ENCODE assay signal across 15 mouse cellular contexts in the genomic region with DNA sequence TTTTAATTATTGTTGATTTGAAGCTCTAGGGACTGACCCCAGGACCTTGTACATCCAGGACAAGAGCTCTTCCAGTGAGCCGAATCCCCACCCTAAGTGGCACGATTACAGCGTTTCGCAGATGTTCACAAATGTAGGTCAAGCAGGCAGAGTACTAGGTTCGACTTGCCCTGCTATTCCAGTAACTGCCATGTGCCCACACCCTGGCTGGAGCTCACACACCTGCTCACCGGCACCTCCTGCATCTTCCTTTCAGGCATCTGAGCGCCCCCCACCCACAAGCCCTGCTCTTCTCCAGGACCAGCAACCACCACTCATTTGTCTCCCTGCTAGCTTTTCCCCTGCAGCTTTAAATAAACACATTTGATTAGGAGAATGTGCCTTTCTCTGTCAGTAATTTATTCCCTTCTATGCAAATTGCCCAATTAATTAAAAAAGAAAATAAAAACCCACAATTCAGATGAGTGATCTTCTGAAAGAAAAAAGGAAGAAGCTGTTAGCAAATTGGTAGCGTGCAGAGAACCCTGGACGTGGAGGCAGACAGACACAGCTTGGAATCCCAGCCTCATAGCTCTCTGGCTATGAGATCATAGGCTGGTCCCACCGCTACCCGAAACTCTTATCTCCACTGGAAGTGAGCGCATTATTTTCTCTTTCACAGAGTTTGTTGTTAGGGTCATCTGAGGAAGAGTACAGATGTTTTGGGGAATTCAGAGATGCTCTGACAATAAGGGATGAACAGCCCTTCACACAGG.
A peak's percentile ranks its signal among the peaks of the same experiment; 100 is the strongest.
DNase-seq lines count a peak whose midpoint lies in the region; ATAC-seq lines count a peak whose summit lies in the region.
"Had no signal": no experiment of that assay in that cellular context is flagged by ENCODE, and none has a peak within 500 bp of the region (broad histone marks: within the 10 kb centered on the region; RNA-seq: fewer than 3 reads in every experiment).

No protein-coding gene starts in this region.

- intact Hi-C loops in heart, postnatal 14 days (cut with DNase I) = no loop called here

- no peak for ATAC-seq in heart, embryonic 11.5 days (replicated peaks; ENCODE audit: insufficient number of reproducible peaks, low FRiP score, low TSS enrichment)
- ATAC-seq in midbrain, embryonic 11.5 days (ENCODE audit: low FRiP score) = no peak
- no peak for ATAC-seq in neural tube, embryonic 14.5 days (ENCODE audit: low read depth)
- no peak for ATAC-seq in megakaryocyte progenitor cell, adult 5-6 weeks (replicated peaks; ENCODE audit: poor library complexity)
- ATAC-seq: intestine, postnatal 0 days had no signal

- H3K9ac ChIP-seq in heart, embryonic 11.5 days (ENCODE audit: low read depth, low read length) = no peak overlapping the region
- no peak overlapping the region for H3K9ac ChIP-seq in midbrain, embryonic 11.5 days (ENCODE audit: low read length)
- H3K9ac ChIP-seq in neural tube, embryonic 14.5 days (replicated peaks; ENCODE audit: low read depth, low read length) = no peak overlapping the region
- H3K9ac ChIP-seq: heart, embryonic 15.5 days had no signal

- no peak overlapping the region for H3K27ac ChIP-seq in heart, embryonic 11.5 days (ENCODE audit: low read depth, low read length)
- H3K27ac ChIP-seq in midbrain, embryonic 11.5 days (ENCODE audit: low read depth, low read length) = no peak overlapping the region
- H3K27ac ChIP-seq in midbrain, embryonic 10.5 days (replicated peaks) = no peak overlapping the region
- H3K27ac ChIP-seq in neural tube, embryonic 14.5 days (ENCODE audit: low read depth, low read length) = peak overlapping the region; percentile 48; the same call in 1 of the 2 replicates
- H3K27ac ChIP-seq: heart, embryonic 15.5 days had no signal

- no peaks in the 10 kb centered on the region for H3K9me3 ChIP-seq in heart, embryonic 11.5 days (replicated peaks; ENCODE audit: control insufficient read depth, low read length)
- no peaks in the 10 kb centered on the region for H3K9me3 ChIP-seq in midbrain, embryonic 11.5 days (ENCODE audit: control insufficient read depth, low read length)
- H3K9me3 ChIP-seq in midbrain, embryonic 10.5 days (replicated peaks) = no peaks in the 10 kb centered on the region
- H3K9me3 ChIP-seq in neural tube, embryonic 14.5 days (ENCODE audit: control insufficient read depth, low read length) = no peaks in the 10 kb centered on the region
- H3K9me3 ChIP-seq: heart, embryonic 15.5 days had no signal

- no peaks in the 10 kb centered on the region for H3K27me3 ChIP-seq in heart, embryonic 11.5 days (ENCODE audit: control insufficient read depth, insufficient read depth, low read length)
- no peaks in the 10 kb centered on the region for H3K27me3 ChIP-seq in midbrain, embryonic 11.5 days (ENCODE audit: control insufficient read depth, insufficient read depth, low read length)
- no peaks in the 10 kb centered on the region for H3K27me3 ChIP-seq in midbrain, embryonic 10.5 days (ENCODE audit: low read depth, poor library complexity, severe bottlenecking)
- no peaks in the 10 kb centered on the region for H3K27me3 ChIP-seq in neural tube, embryonic 14.5 days (ENCODE audit: control insufficient read depth, insufficient read depth, low read length)
- H3K27me3 ChIP-seq: heart, embryonic 15.5 days had no signal

- H3K4me2 ChIP-seq in heart, embryonic 11.5 days = peak overlapping the region; percentile 37
- H3K4me2 ChIP-seq in midbrain, embryonic 11.5 days = no peak overlapping the region
- H3K4me2 ChIP-seq in neural tube, embryonic 14.5 days (ENCODE audit: low read depth, low read length) = no peak overlapping the region
- H3K4me2 ChIP-seq: heart, embryonic 15.5 days had no signal

- 52% methylated on average over 12 of the region's 12 CpGs for WGBS in heart, embryonic 11.5 days (ENCODE audit: insufficient replicate concordance)
- 80% methylated on average over 12 of the region's 12 CpGs for WGBS in midbrain, embryonic 11.5 days
- WGBS in midbrain, embryonic 10.5 days = 80% methylated on average over 12 of the region's 12 CpGs
- WGBS in neural tube, embryonic 14.5 days = 64% methylated on average over 12 of the region's 12 CpGs

- H3K4me3 ChIP-seq in heart, embryonic 11.5 days (ENCODE audit: low read depth, low read length) = no peak overlapping the region
- H3K4me3 ChIP-seq in midbrain, embryonic 11.5 days (ENCODE audit: low read depth, low read length) = no peak overlapping the region
- H3K4me3 ChIP-seq in midbrain, embryonic 10.5 days = no peak overlapping the region
- H3K4me3 ChIP-seq in neural tube, embryonic 14.5 days (ENCODE audit: low read depth, low read length) = no peak overlapping the region
- H3K4me3 ChIP-seq: heart, embryonic 15.5 days had no signal

- no peak for DNase-seq in heart, postnatal 14 days
- peak; percentile 69 for DNase-seq in midbrain, embryonic 11.5 days (ENCODE audit: low spot score, missing footprints)
- no peak for DNase-seq in midbrain, embryonic 10.5 days (ENCODE audit: low spot score)
- DNase-seq in thymus, postnatal 4 days = peak; percentile 70
- no peak for DNase-seq in layer of hippocampus, adult 9-11 months
- DNase-seq: adrenal gland, adult 8-10 months; cerebellum, adult 9-10 months; kidney, postnatal 25 days; layer of hippocampus, postnatal 36 days; right cerebral cortex, postnatal 25 days had no signal

- H3K36me3 ChIP-seq in heart, embryonic 11.5 days (ENCODE audit: control insufficient read depth, insufficient read depth, low read length) = no peaks in the 10 kb centered on the region
- H3K36me3 ChIP-seq in midbrain, embryonic 11.5 days (ENCODE audit: control insufficient read depth, insufficient read depth, low read length) = no peaks in the 10 kb centered on the region
- H3K36me3 ChIP-seq in midbrain, embryonic 10.5 days = no peaks in the 10 kb centered on the region
- H3K36me3 ChIP-seq in neural tube, embryonic 14.5 days (ENCODE audit: control insufficient read depth, insufficient read depth, low read length) = no peaks in the 10 kb centered on the region
- H3K36me3 ChIP-seq: heart, embryonic 15.5 days had no signal

- H3K4me1 ChIP-seq in heart, embryonic 11.5 days (ENCODE audit: control insufficient read depth, insufficient read depth, low read length) = peaks cover 11% of the 10 kb centered on the region
- peaks cover 9% of the 10 kb centered on the region for H3K4me1 ChIP-seq in midbrain, embryonic 11.5 days (ENCODE audit: control insufficient read depth, insufficient read depth, low read length)
- H3K4me1 ChIP-seq in midbrain, embryonic 10.5 days = peaks cover 22% of the 10 kb centered on the region
- peaks cover 17% of the 10 kb centered on the region for H3K4me1 ChIP-seq in neural tube, embryonic 14.5 days (ENCODE audit: control insufficient read depth, insufficient read depth, low read length)

Comparison
In these comparisons a context has a peak if more than half of its experiments do, and no peak if none do; other contexts are left out.
1. DNase-seq: peak in midbrain, embryonic 11.5 days (single experiment) and thymus, postnatal 4 days (single experiment); none in heart, postnatal 14 days (0 of 2), midbrain, embryonic 10.5 days (single experiment) and layer of hippocampus, adult 9-11 months (single experiment).